Mouse (Mus musculus) limb, embryonic 14.5 days (tissue): Measurements from ENCODE around the gene Gm20489. TPM values are rescaled to one million over a fixed set of nuclear protein-coding genes. Genes with fewer than 3 reads are reported as not detected.

Source experiments
- ATAC-seq: fragments of 200-750 bp; cut with Nextera tagmentation; 2 replicates; pipeline ENCODE4 v1.8.0; 2017; ENCODE audit warnings: low read depth, moderate number of reproducible peaks, moderate TSS enrichment; ENCODE audit not compliant: low FRiP score
- DNase-seq: peaks from one replicate; pipeline ENCODE4 v3.0.0-alpha.2; 2015; ENCODE audit warnings: low spot score
- H3K27ac ChIP-seq: fragments of 300-500 bp; sonication (generic); replicated peaks from 2 replicates; pipeline ENCODE4 v1.5.1; 2014; ENCODE audit warnings: low read depth, mild to moderate bottlenecking, low read length, moderate library complexity, mixed read lengths
- H3K27me3 ChIP-seq: fragments of 300-500 bp; sonication (generic); 2 replicates; pipeline ENCODE4 v1.6.1; 2014; ENCODE audit warnings: low read length, mixed read lengths; ENCODE audit not compliant: control insufficient read depth, insufficient read depth
- H3K36me3 ChIP-seq: fragments of 300-500 bp; sonication (generic); 2 replicates; pipeline ENCODE4 v1.6.1; 2014; ENCODE audit warnings: mild to moderate bottlenecking, low read length, moderate library complexity, mixed read lengths; ENCODE audit not compliant: control insufficient read depth, insufficient read depth
- H3K4me1 ChIP-seq: fragments of 300-500 bp; sonication (generic); 2 replicates; pipeline ENCODE4 v1.6.1; 2014; ENCODE audit warnings: antibody characterized with exemption, low read length, mixed read lengths; ENCODE audit not compliant: control insufficient read depth, insufficient read depth
- H3K4me2 ChIP-seq: fragments of 300-500 bp; sonication (generic); replicated peaks from 2 replicates; pipeline ENCODE4 v1.6.1; 2014; ENCODE audit warnings: low read depth, mild to moderate bottlenecking, low read length, moderate library complexity; ENCODE audit not compliant: severe bottlenecking
- H3K4me3 ChIP-seq: fragments of 300-500 bp; sonication (generic); replicated peaks from 2 replicates; pipeline ENCODE4 v1.5.1; 2014; ENCODE audit warnings: low read length
- H3K9ac ChIP-seq: fragments of 300-500 bp; sonication (generic); 2 replicates; pipeline ENCODE4 v1.6.1; 2014; ENCODE audit warnings: mild to moderate bottlenecking, low read depth, low read length, moderate library complexity; ENCODE audit not compliant: severe bottlenecking
- H3K9me3 ChIP-seq: fragments of 300-500 bp; sonication (generic); 2 replicates; pipeline ENCODE4 v1.6.1; 2016; ENCODE audit warnings: low read length; ENCODE audit not compliant: control insufficient read depth
- POLR2A ChIP-seq: fragments of 200-500 bp; IDR thresholded peaks from 2 replicates; pipeline ENCODE4 v1.8.0; 2012; ENCODE audit warnings: inconsistent platforms, mild to moderate bottlenecking, moderate library complexity, borderline replicate concordance; ENCODE audit not compliant: insufficient read depth, insufficient read length; ENCODE audit errors: extremely low read depth
- WGBS: fragments of 180-500 bp; shearing (Covaris S2); extraction: QIAGEN DNeasy Blood & Tissue Kit; methylation state at CpG from one replicate; pipeline ENCODE4 v1.1.7; 2014; 5-methylcytosine and 5-hydroxymethylcytosine counted together
- polyA plus RNA-seq, 2 experiments: library from polyadenylated mRNA; depleted of rRNA in 1 of 2; stranded (reverse) in 1 of 2; unstranded in 1 of 2; fragments of >200 nt; fragmentation: Nextera tagmentation in 1 of 2; extraction: Ambion mirVana in 1 of 2; gene quantifications; 2 replicates each; pipeline versions ENCODE4 v1.2.1 to v1.2.3; 2012 to 2014

Gm20489 gene
- polyA plus RNA-seq, 2 experiments, result not detected

DNA sequence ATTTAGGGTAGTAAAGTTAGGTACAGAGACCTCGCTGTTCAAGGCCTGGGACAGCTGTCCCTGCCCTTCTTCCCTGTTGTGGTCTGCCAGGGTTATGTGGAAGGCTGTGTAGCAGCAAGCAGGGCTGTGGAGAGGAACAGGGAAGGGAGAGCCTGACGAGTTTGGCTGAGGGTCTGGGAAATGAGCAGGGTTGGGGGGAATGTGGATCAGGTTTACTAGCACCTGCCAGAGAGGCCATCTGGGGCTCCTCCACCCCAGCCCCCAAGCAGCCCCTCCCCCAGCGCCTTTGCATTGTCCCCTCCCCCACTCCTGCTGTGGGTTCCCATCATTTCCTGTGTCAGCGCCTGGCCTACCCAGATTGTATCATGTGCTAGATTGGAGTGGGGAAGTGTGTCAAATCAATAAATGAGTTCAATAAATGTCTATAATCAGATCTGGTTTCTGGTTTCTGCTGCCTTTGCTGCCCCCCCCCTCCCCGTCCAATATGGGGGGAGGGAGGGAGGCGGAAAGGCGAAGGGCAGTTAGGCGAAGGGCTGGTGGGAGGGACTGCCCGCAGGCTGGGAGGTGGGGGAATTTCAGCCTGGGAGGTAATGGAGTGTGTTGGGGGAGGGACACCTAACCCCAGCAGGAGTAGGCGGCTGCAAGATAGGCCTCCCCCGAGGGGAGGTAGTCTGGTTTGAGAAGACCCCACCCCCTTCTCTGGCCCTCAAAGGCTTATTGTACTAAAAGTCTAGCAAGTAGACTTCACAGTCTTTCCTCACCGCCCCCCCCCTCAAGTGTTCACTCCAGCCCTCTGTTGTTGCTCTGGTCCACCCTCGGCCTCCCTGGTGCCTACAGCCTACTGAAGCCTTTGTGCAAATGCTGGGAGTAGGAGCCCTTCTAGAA lies 8.1 kb downstream of the Gm20489 start:
- H3K9me3 ChIP-seq, result no peaks in the 10 kb centered on the region
- peaks cover 4% of the 10 kb centered on the region for H3K36me3 ChIP-seq
- H3K27me3 ChIP-seq, result no peaks in the 10 kb centered on the region
- ATAC-seq (peak; percentile 86), DNase-seq (peak; percentile 68)
- no peak for TF ChIP-seq POLR2A
- H3K4me2 ChIP-seq, result no peak overlapping the region
- peaks cover 13% of the 10 kb centered on the region for H3K4me1 ChIP-seq
- no peak overlapping the region for H3K9ac ChIP-seq
- peak overlapping the region; percentile 74 for H3K27ac ChIP-seq
- H3K4me3 ChIP-seq, result no peak overlapping the region
- WGBS, result 24% methylated on average over 11 of the region's 13 CpGs

DNA sequence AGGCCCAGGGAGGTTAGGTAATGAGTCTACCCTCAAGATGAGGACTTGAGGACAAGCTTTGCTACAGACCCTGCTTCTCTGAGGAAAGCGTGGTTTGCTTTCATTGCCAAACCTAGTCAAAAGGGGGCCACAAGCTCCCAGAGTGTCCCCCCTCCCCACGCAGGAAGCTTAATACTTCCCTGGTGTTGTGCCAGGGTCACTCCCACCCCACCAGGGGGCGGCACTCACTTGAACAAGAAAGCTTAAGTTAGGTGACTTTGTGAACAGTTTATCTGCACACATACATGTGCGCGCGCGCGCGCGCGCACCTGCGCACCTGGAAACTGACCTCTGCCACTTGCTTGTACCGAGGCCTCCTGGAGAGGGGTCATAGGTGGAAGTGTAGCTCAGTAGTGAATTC lies 12.2 kb downstream of the Gm20489 start:
- 75% methylated on average over 13 of the region's 13 CpGs for WGBS
- peaks cover 13% of the 10 kb centered on the region for H3K4me1 ChIP-seq
- H3K27ac ChIP-seq, result no peak overlapping the region
- H3K27me3 ChIP-seq, result no peaks in the 10 kb centered on the region
- peaks cover 4% of the 10 kb centered on the region for H3K36me3 ChIP-seq
- H3K4me3 ChIP-seq, result peak overlapping the region; percentile 56
- H3K9ac ChIP-seq, result no peak overlapping the region
- H3K9me3 ChIP-seq, result no peaks in the 10 kb centered on the region
- H3K4me2 ChIP-seq, result peak overlapping the region; percentile 55
- no peak for DNase-seq
- no peak for TF ChIP-seq POLR2A
- no peak for ATAC-seq

- WGBS, result 12% methylated on average over 25 of the region's 26 CpGs
Observed at GRCm38 (mm10) chrX:101254740-101255139, 14.1 kb downstream of the Gm20489 start.

DNA sequence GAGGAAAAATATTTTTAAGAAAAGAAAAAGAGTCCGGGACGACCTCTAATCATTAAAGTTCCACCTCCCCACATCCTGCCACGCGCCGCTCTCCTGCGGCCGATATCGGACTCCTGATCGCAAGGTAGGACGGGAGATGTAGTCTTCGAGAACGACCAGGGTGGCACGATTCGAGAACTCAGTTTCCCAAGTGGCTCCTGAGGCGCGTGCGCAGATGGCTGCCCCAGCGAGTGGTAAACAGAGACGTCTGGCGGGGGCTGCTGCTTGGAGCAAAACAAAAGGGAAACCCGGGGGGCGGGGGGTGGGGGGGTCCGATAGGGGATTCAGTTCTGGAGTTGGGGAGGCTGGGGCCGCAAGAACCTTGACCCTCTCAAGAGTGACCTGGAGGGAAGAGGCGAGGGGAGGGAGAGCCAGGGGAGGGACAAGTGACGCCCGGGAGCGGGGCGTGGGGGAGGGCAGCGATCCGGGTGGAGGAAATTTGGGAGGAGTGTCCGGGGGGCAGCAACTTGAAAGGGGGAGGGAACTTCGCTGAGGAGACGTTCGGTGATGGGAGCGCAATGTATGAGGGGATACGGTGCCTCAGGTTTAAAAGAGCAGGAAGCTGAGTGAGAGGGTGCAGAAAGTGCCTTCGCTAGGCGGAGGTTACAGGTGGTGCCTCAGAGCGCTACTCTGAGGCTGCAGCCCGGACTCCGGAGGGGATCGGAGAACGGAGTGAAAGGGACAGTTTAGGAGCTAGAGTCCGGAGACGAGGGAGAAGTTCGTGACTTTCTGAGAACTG lies 14.7 kb downstream of the Gm20489 start, which contains the start of gene Foxo4:
TSS of gene Foxo4 (plus strand) at position 577 of the 778 bp plus-strand sequence.
- peak within 1 kb of the TSS; percentile 68 for H3K9ac ChIP-seq
- H3K27ac ChIP-seq, result peak within 1 kb of the TSS; percentile 77

More at GRCm38 (mm10) chrX:101254740-101255139, 14.1 kb downstream of the Gm20489 start:
- H3K27me3 ChIP-seq, result no peaks in the 10 kb centered on the region
- H3K36me3 ChIP-seq, result peaks cover 4% of the 10 kb centered on the region
- DNase-seq (no peak), ATAC-seq (peak; percentile 11; the same call in 1 of the 2 replicates)
- peak overlapping the region; percentile 68 for H3K9ac ChIP-seq
- peaks cover 5% of the 10 kb centered on the region; the same call in 1 of the 2 replicates for H3K4me1 ChIP-seq
- H3K4me3 ChIP-seq, result peak overlapping the region; percentile 56
- peak overlapping the region; percentile 77 for H3K27ac ChIP-seq
- no peak for TF ChIP-seq POLR2A
- H3K4me2 ChIP-seq, result peak overlapping the region; percentile 55
- H3K9me3 ChIP-seq, result no peaks in the 10 kb centered on the region

GRCm38 (mm10) chrX:101245011-101245410 lies 23.8 kb downstream of the Gm20489 start:
- H3K9ac ChIP-seq, result no peak overlapping the region
- no peak overlapping the region for H3K4me2 ChIP-seq
- no peaks in the 10 kb centered on the region for H3K27me3 ChIP-seq
- TF ChIP-seq POLR2A, result no peak
- ATAC-seq (no peak), DNase-seq (no peak)
- H3K9me3 ChIP-seq, result no peaks in the 10 kb centered on the region
- H3K27ac ChIP-seq, result no peak overlapping the region
- 9% methylated on average over 1 of the region's 1 CpGs for WGBS
- no peak overlapping the region for H3K4me3 ChIP-seq
- H3K36me3 ChIP-seq, result no peaks in the 10 kb centered on the region
- no peaks in the 10 kb centered on the region for H3K4me1 ChIP-seq

More for the DNA sequence above, 14.7 kb downstream of the Gm20489 start, which contains the start of gene Foxo4:
- Histone ChIP-seq H3K27me3 (no peaks in the 10 kb centered on the region), H3K4me1 (peaks cover 5% of the 10 kb centered on the region; the same call in 1 of the 2 replicates), H3K4me3 (peak within 1 kb of the TSS; percentile 56), H3K4me2 (peak within 1 kb of the TSS; percentile 55), H3K9me3 (no peaks in the 10 kb centered on the region), H3K36me3 (peaks cover 4% of the 10 kb centered on the region; the same call in 1 of the 2 replicates)
- WGBS, result 25% methylated on average over 46 of the region's 47 CpGs
- TF ChIP-seq POLR2A, result peak; percentile 59; the same call in 1 of the 2 replicates
- DNase-seq (peak; percentile 95), ATAC-seq (peak; percentile 93)
